Mouse (Mus musculus) induced T-regulatory cell, adult 2 months (primary cell): ENCODE measurements around the gene Limd1.

Source experiments
- DNase-seq: peaks from one replicate; pipeline ENCODE4 v3.0.0-alpha.2; 2012; ENCODE audit warnings: low read depth

Gene Limd1

DNA sequence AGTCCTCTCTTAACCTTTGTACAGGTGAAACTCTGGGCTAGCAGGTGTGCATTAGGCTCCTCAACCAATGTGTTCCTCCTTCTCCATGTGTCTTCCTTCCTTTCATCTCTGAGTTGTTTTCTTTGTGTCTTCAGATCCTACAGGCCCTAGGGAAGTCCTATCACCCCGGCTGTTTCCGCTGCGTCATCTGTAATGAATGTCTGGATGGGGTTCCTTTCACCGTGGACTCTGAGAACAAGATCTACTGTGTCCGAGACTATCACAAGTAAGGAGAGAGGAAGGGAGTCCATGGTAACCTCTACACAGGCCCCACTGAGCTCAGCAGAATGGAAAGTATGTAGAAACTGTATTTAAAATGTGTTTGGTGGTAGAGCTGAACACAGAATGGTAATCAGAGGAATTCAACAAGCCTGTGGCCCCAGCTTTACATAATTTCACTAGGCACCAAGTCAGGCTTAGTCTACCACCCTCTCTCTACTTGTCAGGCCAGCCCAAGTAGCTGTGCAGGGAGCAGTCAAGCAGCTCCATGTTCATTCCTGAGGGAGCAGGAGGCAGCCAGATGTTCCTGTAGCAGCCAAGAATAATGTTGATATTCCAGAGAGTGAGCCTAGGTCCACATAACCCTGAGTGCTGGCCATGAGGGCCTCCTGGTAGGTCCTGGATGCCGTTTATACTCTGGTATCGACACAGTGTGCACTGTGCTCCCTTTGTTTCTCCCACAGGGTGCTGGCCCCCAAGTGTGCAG lies 38.3 kb downstream of the Limd1 start:
- DNase-seq: no peak

DNA sequence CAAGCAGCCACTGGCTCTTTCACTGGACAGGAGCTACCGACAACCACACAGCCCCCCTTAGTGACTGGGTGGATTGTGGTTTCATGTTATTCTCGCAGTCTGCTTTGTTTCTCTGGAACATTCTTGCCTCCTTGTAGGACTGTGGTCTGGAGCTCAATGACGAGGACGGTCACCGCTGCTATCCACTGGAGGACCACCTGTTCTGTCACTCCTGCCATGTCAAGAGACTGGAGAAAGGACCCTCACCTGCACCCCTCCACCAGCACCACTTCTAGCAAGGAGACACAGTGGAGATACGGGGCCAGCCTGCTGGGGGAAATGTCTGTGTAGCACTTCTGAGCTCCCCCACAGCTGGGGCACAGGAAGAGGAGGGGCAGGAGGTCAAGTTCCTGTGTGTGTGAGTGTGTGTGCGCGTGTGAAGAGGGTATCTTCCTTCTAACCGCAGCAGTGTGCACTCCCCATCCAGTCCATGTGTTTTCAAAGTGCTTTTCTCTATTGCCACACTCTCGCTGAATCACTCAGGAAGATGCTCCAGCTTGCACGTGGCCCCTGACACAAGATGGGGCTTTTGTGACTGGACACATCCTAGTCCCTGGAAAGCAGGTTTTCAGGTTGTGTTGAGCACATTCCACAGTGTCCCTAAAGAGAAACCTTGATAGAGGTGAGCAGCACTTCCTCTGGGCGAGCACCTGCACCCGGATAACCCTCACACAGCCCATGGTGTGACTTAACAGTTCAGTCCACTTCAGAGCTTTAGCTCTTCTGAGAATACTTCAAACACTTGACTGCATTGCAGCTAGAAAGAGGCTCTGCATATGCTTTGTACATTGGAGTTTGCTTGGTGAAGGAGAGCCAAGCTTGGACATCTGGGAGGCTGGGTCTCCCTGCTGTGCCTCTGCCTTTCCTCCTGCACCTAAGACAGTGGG lies 40.7 kb downstream of the Limd1 start:
- peak; percentile 75 for DNase-seq

DNA sequence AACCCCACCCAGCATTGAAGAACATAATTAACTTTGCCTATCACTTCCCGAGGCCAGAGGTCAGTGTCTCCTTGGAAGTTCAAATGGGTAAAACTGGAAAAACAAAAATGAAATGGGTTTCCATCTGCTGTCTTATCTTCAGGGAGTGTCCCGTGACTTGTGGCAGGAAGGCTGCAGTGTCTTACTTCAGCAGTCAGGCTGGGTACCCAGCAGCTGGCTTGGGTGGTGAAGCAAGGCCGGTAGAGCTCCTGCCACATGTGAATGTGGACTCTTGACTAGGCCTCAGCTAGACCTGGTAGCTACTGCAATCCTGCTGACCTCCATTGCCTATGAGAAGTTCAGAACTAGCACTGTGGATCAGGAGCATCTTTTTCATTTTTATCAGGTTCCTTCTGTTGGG lies 42.2 kb downstream of the Limd1 start:
- DNase-seq: no peak

DNA sequence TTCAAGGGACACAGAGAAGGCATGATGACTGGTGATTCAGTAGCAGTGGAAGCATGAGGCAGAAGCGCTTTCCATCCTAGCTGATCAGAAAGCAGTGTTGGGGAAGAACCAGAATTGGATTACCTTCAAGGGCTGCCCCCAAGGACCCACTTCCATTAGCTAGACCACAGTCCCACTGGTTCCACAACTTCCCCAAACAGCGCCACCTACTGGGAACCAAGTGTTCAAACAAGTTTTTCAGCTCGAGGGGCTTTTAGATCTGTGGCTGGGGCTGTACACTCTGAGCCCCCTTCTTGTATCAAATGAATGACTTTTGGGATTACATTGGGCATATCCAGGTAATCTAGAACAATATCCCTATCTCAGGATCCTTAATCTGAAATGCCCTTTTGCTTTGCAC lies 45.2 kb downstream of the Limd1 start:
- peak; percentile 83 for DNase-seq

DNA sequence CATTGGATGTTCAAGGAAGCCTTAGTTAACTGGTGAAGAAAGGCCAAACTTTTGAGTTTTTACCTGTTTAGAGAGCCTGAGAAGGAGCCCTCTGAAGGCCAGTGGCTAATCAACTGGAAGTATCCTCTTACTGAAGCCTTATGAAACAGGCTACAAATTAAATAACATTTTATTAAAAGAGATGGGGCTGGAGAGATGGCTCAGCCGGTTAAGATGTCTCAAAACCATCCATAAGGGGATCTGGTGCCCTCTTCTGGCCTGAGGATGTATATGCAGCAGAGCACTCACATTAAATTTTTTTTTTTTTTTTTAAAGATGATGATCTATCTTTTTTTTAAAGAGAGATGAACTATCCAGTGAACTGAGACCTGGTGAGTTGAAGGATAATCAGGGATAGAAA lies 46.6 kb downstream of the Limd1 start:
- DNase-seq: peak; percentile 93

DNA sequence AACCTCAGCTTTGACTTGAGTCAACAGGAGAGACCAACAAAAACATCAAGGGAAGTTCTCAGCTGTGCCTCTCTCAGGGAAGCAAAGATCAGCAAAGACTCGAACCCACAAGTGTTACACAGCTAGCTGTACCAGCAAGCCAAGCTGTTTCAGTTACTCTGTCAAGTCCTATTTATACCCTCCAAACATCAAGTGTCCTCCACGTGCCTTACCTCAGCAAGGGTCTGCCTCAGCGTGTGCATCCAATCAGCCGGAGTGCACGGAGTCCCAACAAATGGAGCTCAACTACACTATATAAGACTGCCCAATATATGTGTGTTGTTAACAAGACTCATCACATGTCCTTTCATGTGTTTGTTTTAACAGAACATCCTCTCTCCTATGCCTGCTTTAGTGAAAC lies 48.0 kb downstream of the Limd1 start:
- DNase-seq: peak; percentile 46

DNA sequence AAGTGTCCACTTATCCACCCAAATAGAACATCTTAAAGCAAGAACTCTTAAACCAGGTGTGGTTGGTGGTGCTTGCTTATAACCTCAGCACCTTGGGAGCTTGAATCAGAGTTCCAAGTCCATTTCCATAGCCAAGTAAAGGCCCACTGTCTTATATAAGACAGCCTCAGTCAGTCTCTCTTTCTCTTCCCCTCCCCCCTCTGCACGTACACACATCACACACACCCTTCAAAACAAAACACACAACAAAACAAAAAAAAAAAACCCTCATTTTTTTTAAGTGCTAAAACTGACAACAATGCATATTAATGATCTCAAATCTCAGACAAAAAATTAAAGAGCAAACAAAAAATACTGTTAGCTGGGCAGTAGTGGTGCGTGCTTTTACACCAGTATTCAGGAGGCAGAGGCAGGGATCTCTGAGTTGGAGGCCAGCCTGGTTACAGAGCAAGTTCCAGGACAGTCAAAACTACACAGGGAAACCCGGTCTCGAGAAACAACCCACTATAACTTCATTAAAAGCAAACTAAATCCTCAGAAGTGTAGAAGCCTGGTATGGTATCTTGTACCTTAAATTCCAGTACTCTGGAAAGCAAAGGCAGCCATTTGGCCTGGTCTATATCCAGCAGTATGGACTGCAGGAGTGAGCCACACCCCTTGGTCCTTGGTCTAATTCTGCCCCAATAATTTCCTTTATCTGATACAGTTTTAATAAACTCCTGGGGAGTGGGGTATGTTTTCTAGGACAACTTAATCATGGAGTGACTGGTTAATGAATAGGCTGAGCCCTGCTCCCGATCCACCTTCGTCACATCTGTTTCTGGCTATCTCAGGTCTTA lies 49.8 kb downstream of the Limd1 start:
- DNase-seq: peak; percentile 58

DNA sequence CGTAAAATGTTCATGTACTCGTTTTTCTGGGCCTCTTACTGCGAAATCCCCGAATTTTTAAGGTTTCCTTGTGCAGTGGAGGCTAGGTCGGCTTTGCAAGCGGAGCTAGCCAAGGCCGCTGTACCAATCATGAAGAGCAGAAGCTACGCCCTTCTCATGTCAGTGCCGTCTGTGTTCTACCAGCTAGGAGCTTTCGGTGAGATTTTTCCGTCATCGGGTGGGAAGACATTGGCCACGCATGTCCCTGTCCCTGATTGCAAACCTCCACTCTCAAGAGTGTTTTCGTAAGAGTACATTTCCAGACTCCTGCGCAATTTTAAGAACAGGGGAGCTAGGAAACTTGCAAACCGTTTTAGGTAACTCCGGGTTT lies 50.4 kb downstream of the Limd1 start:
- DNase-seq: no peak

DNA sequence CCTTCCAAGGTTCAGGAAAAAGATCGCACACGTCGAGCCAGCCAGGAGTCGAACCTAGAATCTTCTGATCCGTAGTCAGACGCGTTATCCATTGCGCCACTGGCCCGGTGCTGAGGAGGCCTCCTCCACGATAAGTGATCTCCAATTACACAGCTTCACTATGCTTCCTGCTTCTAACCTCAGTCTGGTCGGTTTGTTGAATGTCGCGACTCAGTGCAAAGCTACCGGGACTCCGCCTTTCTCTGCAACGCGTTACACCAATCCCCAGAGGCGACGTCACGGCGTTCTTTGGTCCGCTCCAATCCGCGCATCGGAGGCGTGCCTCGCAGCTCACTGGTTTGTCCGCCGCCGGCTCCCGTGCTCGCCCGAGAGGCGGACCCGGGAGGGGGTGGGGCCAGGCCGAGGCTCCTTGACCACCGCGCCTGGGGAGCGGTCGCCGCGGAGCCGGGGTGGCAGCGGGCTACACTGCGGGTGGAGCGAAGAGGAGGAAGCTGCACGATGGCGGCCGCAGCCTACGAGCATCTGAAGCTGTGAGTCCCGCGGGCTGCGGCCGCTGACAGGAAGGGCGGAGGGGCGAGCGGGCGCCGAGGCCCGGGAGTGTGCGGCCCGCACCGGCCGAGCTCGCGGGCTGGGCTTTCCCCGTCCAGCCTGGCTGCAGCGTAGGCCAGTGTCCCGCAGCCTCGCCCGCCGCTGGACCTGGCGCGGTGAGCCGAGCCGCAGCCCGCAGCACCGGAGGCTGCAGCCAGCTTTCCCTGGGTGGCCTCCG lies 51.1 kb downstream of the Limd1 start, which contains the start of gene Sacm1l:
Sacm1l (plus strand) TSS at position 368 of the 766 bp plus-strand sequence.
- peak; percentile 99 for DNase-seq

DNA sequence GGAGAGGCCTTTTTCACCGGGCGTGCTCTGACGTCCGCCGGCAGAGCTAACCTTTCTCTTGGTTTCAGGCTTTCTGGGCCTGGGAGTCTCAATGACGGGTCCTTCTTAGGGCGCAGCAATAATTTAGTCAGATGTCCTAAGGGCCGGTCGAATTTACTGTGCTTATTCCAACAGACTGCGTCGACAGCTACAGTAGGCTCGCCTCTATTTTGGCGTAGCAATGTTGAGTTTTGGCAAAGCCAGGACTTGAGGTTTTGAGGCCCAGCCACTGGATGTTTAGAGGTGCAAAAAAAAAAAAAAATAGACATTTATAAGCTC lies 51.6 kb downstream of the Limd1 start:
- no peak for DNase-seq

DNA sequence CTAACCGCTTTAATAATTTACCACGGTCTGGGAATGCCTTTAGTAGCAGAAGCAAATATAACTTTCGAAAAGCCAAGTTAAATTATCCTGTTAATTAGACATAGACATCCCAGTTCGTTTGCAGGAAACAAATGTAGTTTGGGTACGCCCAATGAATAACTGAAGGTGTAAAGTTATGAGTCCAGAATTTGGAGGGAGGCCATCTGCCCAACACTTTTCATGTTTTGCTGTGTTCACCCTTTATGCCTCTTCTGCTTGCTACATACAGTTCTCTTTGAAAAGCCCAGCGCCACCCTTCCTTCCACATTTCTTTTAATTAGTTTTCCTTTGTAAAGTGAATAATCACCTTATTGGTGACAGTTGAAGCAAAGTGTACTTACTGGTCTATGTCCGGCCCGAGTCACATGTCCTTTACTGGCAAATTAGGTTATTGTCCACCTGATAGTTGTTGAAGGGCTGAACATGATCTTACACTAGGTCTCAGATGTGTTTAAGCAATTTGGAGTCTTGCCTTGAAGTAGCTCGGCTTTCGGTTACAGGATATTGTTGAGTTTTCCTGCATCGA lies 52.1 kb downstream of the Limd1 start:
- DNase-seq: no peak

DNA sequence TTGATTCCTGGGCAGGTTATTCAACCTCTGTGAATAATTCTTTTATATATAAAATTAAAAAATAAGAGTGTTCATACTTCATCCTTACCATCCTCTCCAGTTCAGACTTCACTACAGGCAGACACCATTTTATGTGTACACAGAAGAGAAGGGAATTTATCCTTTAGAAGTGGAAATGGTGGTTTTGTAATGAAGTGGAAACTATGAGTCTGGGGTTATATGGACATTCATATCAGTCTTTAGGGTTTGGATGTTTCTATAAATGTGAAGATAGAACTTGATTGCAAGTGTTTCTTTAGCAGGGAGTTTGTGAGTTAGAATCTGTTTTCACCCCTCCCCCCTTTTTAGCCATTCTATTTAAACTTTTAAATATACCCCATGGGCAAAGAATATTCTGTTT lies 52.7 kb downstream of the Limd1 start:
- peak; percentile 53 for DNase-seq

DNA sequence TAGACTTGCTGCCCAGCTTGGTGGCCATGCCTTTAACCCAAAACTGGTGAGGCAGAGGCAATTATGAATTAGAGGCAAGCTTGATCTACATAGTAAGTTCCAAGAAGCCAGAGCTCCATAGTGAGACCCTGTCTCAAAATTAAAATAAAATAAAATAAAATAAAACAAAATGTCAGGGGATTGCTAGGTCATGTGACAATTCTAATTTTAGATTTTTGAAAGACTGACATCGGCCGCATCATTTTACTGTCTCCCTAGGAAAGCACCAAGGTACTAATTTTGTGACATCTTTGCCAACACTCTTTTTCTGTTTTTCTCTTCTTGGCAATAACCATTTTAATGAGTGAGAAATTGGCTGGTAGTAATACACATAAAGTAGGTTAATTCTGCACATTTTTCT lies 58.1 kb downstream of the Limd1 start:
- no peak for DNase-seq

DNA sequence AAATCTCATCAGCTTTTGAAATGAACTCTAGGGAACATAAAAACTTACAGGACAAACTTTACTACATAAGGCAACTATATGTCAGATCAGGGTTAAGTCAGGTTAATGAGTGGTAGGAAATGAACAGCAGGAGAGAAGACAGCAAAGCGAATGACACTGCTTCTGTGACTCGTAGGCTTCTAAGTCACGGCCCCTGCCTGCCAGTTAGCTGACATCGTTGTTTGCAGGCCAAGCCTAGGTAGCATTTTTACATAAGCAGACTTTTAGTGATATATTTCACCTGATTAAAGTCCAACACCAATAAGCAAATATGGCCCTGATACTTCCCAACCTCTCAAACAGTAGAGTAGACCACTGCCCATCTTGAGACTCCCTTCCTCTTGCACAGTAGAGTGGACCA lies 59.7 kb downstream of the Limd1 start:
- no peak for DNase-seq

DNA sequence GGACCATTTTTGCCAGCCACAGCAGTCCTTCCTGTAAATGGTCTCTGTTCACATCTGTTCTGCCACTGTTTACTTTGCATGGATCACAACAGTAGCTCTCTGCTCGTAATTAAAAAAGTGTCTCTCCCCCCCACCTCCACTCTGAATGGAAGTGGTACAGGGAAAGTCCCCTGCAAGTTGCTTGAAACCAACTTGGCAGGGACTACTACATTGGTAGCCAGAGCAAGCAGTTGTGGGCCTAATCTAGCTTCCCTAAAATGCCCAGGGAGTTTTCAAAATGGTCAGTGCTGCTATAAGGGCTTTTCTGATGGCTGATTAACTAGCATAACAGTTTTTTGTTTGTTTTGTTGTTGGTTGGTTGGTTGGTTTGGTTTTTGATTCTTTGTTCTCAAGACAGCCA lies 60.6 kb downstream of the Limd1 start:
- DNase-seq: no peak

DNA sequence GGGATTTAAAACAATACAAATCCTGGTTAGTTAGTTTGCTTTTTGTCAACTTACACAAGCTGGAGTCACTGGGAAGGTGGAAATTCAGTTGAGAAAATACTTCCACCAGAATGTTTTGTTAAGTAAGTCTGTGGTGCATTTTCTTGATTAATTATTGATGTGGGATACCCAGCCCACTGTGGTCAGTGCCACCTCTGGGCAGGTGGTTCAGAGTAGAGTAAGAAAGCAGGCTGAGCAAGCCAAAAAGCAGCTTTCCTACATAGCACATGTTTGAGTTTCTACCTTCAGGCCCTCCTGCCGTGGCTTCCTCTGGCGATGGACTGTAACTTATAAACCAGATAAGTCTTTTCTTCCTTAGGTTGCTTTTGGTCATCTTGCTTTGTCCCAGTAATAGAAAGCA lies 61.3 kb downstream of the Limd1 start:
- DNase-seq: no peak

DNA sequence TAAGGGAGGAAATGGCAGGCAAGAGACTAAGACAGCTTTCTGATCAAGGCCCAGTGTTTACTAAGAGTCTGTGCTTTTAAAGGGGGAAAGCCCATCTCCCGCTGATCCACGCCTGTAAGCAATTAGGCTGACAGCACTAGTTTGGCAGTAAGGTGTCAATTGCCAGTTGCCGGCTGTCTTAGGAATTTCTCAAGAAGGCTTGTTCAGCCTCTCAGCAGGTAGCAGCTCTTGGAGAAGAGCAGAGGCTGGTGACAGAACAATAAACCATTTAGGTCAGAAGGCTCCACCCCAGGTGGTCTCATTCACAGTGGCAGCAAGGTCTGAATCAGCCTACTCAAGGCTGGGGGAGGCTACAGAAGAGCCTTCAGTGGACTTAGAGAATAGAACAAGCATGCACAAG lies 76.1 kb downstream of the Limd1 start:
- no peak for DNase-seq
